Mouse (Mus musculus) mature B cell (primary cell): Measurements from ENCODE around the gene Ahnak.
"Not testable (repeated sequence)": the region's sequence is repeated elsewhere in the genome, so short reads cannot be mapped to it uniquely, and the experiment has no call there.

Experiments used
- in situ Hi-C: fragments of 300-500 bp; cut with MboI; formaldehyde crosslinking; loops from 2 replicates; pipeline ENCODE4 v1.14.3; 2019

Ahnak gene

DNA sequence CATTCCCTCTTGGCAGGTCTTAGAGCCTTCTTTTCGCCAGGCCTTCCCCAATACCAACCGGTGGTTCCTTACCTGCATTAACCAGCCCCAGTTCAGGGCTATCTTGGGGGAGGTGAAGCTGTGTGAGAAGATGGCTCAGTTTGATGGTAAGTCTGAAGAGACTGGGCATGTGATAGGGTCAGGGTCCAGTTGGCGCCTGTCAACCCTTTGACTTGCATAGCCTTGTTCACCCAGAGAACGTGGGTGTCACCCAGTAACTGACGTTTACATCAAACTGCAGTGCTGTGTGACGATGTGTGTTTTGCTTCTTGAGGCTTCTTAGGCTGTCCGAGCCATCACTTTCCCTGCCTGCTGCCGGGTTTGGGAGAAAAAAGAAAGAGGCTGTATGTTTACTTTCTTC lies 16.6 kb upstream of the Ahnak start:
- in situ Hi-C loops: not testable (repeated sequence)

GRCm38 (mm10) chr19:8974638-8975037 lies 14.4 kb upstream of the Ahnak start:
- in situ Hi-C loops: no loop called here

- in situ Hi-C loops: no loop called here
These were observed 13.6 kb upstream of the Ahnak start for GRCm38 (mm10) chr19:8975491-8975890.

DNA sequence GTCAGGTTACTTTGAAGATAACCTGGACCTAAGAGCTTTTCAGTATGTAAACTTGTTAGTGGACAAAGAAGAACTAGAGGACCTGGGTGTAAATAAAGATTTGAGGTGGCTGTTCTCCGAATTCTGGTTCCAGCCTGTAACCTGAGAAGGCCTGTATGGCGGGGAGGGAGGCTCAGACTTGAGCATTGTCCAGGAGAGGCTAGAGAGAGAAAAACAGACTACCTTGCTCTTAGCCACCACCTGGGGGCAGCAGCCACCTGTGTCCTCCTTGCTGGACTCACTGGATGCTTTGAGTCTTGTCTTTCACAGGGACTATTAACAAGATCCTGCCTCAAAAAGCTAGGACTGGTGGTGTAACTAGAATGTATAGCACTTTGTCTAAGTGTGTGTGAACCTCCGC lies 12.5 kb upstream of the Ahnak start:
- in situ Hi-C loops: no loop called here

DNA sequence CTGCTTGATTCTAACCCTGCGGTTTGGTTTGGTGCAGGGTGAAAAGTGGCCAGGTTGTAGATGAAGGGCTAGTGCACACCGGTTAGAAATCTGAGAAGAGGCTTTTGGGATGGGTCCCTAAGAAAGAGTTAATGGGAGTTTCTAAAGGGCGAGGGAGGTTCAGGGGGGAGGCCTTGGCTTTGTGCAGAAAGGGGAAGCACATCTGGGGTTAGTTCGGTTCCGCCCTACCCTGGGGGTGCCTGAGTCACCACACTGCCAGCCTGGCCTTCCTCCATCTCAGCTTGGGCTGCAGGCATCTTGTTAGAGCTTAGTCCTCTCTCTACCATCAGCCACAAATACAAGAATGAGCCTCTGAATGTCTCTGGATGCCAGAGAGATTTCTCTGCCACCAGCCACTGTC lies 8.3 kb upstream of the Ahnak start:
- in situ Hi-C loops: no loop called here

DNA sequence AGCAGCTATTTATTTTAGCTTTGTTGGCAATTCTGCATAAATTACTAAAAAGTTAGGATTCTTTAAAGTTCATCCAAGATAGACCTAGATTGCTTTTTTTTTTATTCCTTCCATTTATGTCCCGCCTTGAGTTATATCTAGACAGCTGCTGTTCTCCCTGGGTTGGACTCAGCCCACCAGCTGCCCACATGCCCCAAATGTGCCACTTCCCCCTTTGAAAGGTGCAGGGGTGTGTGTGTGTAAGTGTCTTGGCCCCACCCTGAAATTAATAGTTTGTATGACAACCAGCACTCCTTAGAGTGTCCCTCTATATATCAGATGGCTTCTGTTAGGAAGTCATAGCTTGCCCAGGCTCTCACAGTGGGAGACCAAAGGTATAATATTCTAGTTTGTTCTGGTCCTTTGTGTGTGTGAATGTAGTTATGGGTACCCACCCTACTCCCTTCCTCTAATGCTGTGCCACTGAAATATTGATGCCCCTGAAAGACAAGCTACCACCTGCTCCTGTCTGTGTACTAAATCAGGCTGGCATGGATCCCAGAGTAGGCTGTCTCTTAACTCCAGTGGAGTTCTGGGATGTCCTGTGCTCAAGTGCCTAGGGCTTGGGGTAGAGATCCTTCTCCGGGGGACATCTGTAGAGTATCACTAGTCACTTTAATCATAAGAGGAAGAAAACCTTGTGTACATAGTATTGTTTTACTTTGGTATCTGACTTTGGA lies 7.5 kb upstream of the Ahnak start:
- in situ Hi-C loops: no loop called here

GRCm38 (mm10) chr19:8982303-8983149 lies 6.6 kb upstream of the Ahnak start:
- in situ Hi-C loops: no loop called here

- in situ Hi-C loops: no loop called here
These were observed 5.9 kb upstream of the Ahnak start for GRCm38 (mm10) chr19:8983150-8983650.

DNA sequence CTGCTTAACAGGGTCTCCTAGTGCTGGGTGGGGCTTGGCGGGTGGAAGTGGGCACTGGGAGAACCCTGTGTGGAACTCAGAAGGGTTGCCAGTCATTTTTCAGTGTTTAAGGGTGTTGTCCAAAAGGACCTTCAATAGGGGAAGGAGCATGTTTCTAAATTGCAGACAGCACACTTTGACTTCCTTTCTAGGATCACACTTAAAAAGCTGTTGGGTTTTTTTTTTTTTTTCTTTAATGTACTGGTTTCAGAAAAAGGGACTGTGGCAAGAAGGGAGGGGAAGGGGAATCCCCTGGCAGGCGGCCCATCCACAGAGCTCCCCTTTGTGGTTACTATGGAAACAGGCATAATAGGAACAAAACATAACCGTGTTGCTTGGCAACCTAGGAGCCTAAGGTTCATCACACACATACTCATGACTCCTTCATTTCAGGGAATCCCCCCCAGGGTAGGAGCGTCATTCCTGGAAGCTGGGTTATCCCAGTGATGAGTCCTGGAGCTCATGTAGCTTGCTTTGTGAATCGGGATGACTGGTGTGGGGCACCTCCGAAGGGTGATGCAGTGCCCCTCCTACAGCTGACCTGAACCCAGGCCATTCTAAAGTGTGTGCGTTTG lies 4.7 kb upstream of the Ahnak start:
- in situ Hi-C loops: no loop called here

- in situ Hi-C loops: no loop called here
These were observed 3.2 kb upstream of the Ahnak start for GRCm38 (mm10) chr19:8985891-8986290.

DNA sequence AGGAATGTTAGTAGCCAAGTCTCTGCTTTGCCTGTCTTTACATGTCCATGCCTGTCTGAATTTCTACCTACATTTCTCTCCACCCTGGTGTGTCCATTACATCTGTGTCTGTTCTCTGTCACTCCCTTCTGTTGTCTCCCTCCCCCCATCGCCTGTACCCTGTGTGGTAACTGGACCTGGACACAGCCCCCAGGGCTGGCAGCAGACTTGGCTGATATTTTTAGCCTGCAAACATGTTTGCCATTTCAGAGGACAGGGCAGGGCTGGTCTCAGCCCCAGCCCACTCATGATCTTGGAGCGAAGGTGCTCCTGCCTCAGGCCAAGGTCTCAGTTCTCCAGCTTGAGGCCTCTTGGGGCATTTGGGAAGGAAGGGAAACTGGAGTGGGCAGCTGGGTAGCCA lies 1.3 kb upstream of the Ahnak start:
- in situ Hi-C loops: no loop called here

DNA sequence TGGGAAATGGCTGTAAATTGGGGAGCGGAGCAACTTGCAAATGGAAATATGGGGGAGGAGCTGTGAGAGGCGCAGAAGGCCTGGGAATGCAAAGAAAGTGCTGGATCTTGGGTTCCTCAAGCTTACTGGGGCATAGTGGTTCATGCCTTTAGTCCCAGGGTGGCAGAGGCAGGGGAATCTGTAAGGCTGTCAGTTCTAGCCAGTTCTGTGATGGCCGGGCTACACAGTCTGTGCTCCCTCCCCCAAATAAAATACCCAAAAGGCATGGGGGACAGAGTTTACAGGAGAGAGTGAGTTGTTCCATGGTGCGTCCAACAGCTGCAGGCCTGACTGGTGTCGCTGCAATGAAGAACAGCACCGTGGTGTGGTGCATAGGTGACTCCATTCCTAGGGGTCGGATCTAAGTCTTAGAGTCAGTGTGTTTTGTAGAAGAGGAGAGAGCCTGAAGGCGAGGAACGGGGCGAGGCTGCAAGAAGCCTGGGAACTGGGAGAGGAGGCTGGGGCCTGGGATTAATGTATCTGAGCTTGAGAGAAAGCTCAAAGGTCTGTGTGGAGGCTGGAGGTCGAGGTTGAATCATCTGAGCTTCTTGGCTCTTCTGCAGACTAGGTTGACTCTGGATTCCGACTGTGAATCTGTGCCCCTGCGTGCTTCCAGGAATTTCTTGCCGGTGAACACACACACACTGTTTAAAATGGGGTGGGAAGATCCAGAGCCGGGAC lies 578 bp upstream of the Ahnak start:
- in situ Hi-C loops: no loop called here

DNA sequence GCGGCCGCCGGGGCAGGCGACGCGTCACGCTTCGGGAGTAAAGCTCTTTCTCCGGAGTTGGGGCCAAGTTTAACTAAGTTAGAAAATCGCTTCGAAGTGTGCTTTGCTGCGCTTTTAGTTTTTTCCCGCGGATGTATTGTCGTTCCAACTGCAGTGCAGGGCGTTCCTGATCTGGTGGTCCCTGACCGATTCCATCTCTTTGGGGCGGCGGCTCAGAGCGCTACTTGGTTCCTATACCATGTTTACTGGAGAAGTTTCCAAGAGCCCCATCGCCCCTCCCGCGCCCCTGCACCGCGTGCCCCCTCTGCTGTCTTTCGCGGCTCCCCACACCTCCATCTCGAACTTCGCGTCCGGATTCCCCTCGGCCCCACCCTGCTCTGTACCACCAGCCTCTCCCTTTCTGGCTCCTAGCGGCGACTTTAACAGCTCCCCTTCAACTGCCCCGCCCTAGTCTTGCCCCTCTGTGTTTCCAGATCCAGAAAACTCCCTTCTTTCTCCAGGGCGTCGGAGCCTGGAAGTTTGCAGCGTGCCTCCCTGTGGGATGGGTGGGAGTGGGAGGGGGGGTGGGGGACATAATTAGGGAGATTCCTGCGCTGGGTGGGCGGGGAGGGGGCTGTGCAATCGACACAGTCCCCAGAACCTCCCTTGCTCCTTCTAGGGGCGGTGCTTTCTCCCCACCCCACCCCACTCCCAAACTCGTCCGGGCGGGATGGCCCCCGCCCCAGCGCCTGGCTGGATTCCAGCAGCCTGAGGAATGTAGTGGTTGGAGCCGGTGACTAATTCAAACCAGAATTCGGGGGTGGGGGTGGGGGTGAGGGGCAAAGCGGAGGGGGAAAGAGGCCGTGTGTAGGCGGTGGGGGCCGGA lies 715 bp downstream of the Ahnak start:
- in situ Hi-C loops: loop anchor here (5.0 kb wide), 1 partner anchor 88 kb away; no protein-coding TSS in a partner anchor

DNA sequence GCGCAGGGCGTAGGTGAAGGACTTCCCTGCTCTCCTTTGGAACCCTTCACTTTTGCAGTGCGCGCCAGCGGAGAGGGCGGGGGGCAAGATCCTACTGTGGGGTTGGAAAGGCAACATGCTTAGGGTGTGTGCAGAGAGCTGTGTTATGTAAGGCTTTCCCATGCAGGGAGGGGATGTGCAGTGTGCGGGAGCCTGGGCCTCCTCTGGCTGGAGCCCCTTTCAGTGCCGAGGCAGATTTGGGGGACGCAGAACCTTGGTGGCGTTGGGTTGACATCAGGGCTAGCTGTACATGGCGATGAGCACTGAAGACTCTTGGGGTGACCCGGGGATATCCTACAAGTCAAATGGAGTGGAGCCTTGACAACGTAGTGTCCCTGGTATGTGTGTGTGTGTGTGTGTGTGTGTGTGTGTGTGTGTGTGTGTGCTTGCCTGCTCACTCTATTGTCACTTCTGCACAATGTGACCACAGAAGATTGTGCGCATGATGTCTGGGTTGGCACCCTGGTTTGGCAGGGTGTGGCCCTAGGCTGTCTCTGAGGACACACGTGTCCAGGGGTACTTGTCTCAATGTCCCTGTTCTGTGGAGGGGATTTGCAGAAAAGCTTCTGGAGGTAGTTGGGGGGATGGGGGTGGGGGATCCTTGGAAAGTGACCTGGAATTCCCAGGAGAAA lies 1.5 kb downstream of the Ahnak start:
- in situ Hi-C loops: loop anchor here (5.0 kb wide), 1 partner anchor 87 kb away; no protein-coding TSS in a partner anchor

GRCm38 (mm10) chr19:8991245-8991870 lies 2.3 kb downstream of the Ahnak start:
- in situ Hi-C loops: loop anchor here (5.0 kb wide), 1 partner anchor 86 kb away; no protein-coding TSS in a partner anchor

GRCm38 (mm10) chr19:8991871-8992735 lies 3.0 kb downstream of the Ahnak start:
- in situ Hi-C loops: loop anchor here (5.0 kb wide), 1 partner anchor 85 kb away; no protein-coding TSS in a partner anchor

DNA sequence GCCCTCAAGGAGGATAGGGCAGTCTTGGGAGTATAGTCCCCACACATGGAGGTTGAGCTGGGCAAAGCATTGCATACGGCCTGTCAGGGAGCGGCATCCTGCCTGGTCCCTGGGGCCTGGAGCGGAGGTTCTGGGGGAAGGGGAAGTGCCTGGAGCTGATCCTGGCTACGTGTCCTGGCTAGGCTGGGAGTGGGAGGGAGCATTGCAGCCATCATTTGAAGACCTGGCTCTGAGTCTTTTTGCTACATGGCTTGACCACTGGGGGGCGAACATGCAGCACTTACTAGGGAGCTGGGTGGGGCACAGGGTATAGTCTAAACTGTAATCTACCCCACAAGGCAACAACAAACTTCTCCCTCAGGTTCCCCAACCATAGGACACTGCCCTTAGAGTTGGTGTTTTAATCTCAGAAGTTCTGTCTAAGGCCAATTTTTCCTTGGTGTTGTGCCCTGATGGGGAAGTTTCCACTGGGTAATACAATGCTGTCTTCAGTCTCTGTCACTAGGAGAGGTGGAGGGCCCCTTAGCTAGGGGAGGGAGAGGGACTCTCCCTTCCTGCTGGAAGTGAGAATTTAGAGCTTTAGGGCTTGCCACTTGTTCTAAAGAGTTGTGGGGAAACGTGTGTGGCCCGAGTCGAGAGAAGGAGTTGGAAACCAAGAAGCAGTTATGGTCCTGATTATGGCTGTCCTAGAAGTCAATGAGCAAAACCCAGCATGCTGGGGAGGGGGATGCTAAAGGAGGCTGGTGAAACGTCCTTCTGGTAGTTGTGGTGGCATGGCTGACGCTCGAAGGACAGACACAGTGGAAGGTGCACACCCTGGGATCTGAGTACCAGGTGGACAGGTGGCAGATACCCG lies 3.9 kb downstream of the Ahnak start:
- in situ Hi-C loops: loop anchor here (5.0 kb wide), 1 partner anchor 84 kb away; no protein-coding TSS in a partner anchor

DNA sequence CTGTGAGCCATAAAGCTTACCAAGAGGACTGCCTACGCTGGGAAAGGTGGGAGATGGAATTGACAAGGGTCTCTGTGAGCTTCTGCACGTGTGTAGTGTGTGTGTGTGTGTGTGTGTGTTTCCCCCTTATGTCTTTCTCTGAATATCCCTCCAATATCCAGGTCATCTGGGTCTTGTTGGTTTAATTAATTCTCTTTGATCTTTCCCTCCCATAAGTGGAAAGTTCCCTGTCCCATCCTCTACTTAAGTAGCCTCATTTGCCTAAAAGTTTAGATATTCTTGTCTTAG lies 4.5 kb downstream of the Ahnak start:
- in situ Hi-C loops: loop anchor here (5.0 kb wide), 1 partner anchor 84 kb away; no protein-coding TSS in a partner anchor
